Mouse (Mus musculus) inflammation-experienced regulatory T-cells, adult 16 weeks (primary cell): Measurements from ENCODE around the gene Spn. TPM values are rescaled to one million over a fixed set of nuclear protein-coding genes. Genes with fewer than 3 reads are reported as not detected.

Experiments used
- polyA plus RNA-seq: library from polyadenylated mRNA; unstranded; fragments of 100-300 nt; shearing (Covaris generic); gene quantifications from one replicate; pipeline ENCODE4 v1.2.1, GENCODE M21; 2017

Spn gene
- polyA plus RNA-seq: 78.6 TPM

GRCm38 (mm10) chr7:127137262-127138017 is at the start of gene Spn:
Spn (minus strand) TSS chr7:127137823.

GRCm38 (mm10) chr7:127121911-127122270 is 15.7 kb downstream of the Spn start, which contains the start of gene Qprt:
Qprt (minus strand) TSS chr7:127122226.

GRCm38 (mm10) chr7:127091114-127091896 is 46.3 kb downstream of the Spn start, which contains the start of gene AI467606:
AI467606 (plus strand) TSS chr7:127091359.

GRCm38 (mm10) chr7:127087278-127088010 is 50.2 kb downstream of the Spn start, which contains the start of gene Zg16:
Zg16 (minus strand) TSS chr7:127087328.

Other genes starting within 250 kb of the Spn start
- gene Tmem219, start 214.9 kb downstream of the Spn start, polyA plus RNA-seq: 50.5 TPM
- 12.3 TPM for gene Kctd13, start 208.9 kb downstream of the Spn start, polyA plus RNA-seq
- not detected for gene Asphd1, start 188.2 kb downstream of the Spn start, polyA plus RNA-seq
- gene Sez6l2, start 187.3 kb downstream of the Spn start, polyA plus RNA-seq: 0.65 TPM
- 358 TPM for gene Cdipt, start 161.9 kb downstream of the Spn start, polyA plus RNA-seq
- 3.1 TPM for gene Cdiptos, start 161.7 kb downstream of the Spn start, polyA plus RNA-seq
- 61.2 TPM for gene Mvp, start 123.2 kb downstream of the Spn start, polyA plus RNA-seq
- 1.2 TPM for gene Pagr1b, start 121.3 kb downstream of the Spn start, polyA plus RNA-seq
- 166 TPM for gene Pagr1a, start 120.5 kb downstream of the Spn start, polyA plus RNA-seq
- 47.3 TPM for gene Gm42742, start 116.7 kb downstream of the Spn start, polyA plus RNA-seq
- gene Prrt2, start 116.6 kb downstream of the Spn start, polyA plus RNA-seq: 27.4 TPM
- 27.5 TPM for gene Maz, start 110.8 kb downstream of the Spn start, polyA plus RNA-seq
- 16.5 TPM for gene Kif22, start 95.4 kb downstream of the Spn start, polyA plus RNA-seq
- not detected for gene Zg16, start 50.5 kb downstream of the Spn start, polyA plus RNA-seq
- gene AI467606, start 46.5 kb downstream of the Spn start, polyA plus RNA-seq: 449 TPM
- 19.6 TPM for gene Qprt, start 15.6 kb downstream of the Spn start, polyA plus RNA-seq
- 89.7 TPM for gene Cd2bp2, start 58.2 kb upstream of the Spn start, polyA plus RNA-seq
- 11.7 TPM for gene Tbc1d10b, start 70.6 kb upstream of the Spn start, polyA plus RNA-seq
- gene Mylpf, start 71.1 kb upstream of the Spn start, polyA plus RNA-seq: 18.9 TPM
- gene Zfp553, start 95.2 kb upstream of the Spn start, polyA plus RNA-seq: 26.7 TPM
- 480 TPM for gene Sept1, start 95.3 kb upstream of the Spn start, polyA plus RNA-seq
- 1.8 TPM for gene Zfp771, start 106.5 kb upstream of the Spn start, polyA plus RNA-seq
- 36.1 TPM for gene Dctpp1, start 122.9 kb upstream of the Spn start, polyA plus RNA-seq
- gene Sephs2, start 136.2 kb upstream of the Spn start, polyA plus RNA-seq: 31.6 TPM
- gene Itgal, start 158.4 kb upstream of the Spn start, polyA plus RNA-seq: 462 TPM
- gene Zfp768, start 207.8 kb upstream of the Spn start, polyA plus RNA-seq: 0.49 TPM
- gene Zfp747, start 238.2 kb upstream of the Spn start, polyA plus RNA-seq: 20.8 TPM
- gene 9130019O22Rik, start 249.3 kb upstream of the Spn start, polyA plus RNA-seq: 9.6 TPM